Mouse (Mus musculus): ENCODE measurements around the gene Ints1. TPM values are rescaled to one million over a fixed set of nuclear protein-coding genes. Genes with fewer than 3 reads are reported as not detected.
A peak's percentile ranks its signal among the peaks of the same experiment; 100 is the strongest.

Ints1 gene
- polyA plus RNA-seq, 1 experiment from 2014 or later: 21.2 TPM

GRCm38 (mm10) chr5:139804573-139805111 is 29.2 kb upstream of the Ints1 start:
- Histone ChIP-seq H3K4me1 (ENCODE audit: control insufficient read depth, insufficient read depth, low read length) (no peaks in the 10 kb centered on the region; the same call in 1 of the 2 replicates), H3K4me3 (ENCODE audit: low read depth, low read length) (no peak overlapping the region), H3K27ac (replicated peaks; ENCODE audit: low read depth, low read length) (no peak overlapping the region), H3K9ac (replicated peaks; ENCODE audit: low read length) (no peak overlapping the region), H3K27me3 (ENCODE audit: control insufficient read depth, insufficient read depth, low read length) (no peaks in the 10 kb centered on the region), H3K4me2 (ENCODE audit: low read depth, low read length) (no peak overlapping the region), H3K9me3 (replicated peaks; ENCODE audit: control insufficient read depth, low read length) (no peaks in the 10 kb centered on the region), H3K36me3 (replicated peaks; ENCODE audit: control insufficient read depth, insufficient read depth, low read depth, low read length) (no peaks in the 10 kb centered on the region; the same call in 1 of the 2 replicates)
- DNase-seq (ENCODE audit: low spot score): no peak
- ATAC-seq (replicated peaks; ENCODE audit: insufficient number of reproducible peaks, low FRiP score, low TSS enrichment, low read depth): no peak
- 91% methylated on average over 11 of the region's 11 CpGs for WGBS

- peak; percentile 45; the same call in 1 of the 2 replicates for ATAC-seq (replicated peaks; ENCODE audit: insufficient number of reproducible peaks, low FRiP score, low TSS enrichment, low read depth)
- Histone ChIP-seq H3K4me2 (ENCODE audit: low read depth, low read length) (no peak overlapping the region), H3K9ac (replicated peaks; ENCODE audit: low read length) (no peak overlapping the region), H3K9me3 (replicated peaks; ENCODE audit: control insufficient read depth, low read length) (no peaks in the 10 kb centered on the region), H3K4me3 (ENCODE audit: low read depth, low read length) (no peak overlapping the region), H3K4me1 (ENCODE audit: control insufficient read depth, insufficient read depth, low read length) (no peaks in the 10 kb centered on the region; the same call in 1 of the 2 replicates), H3K27me3 (ENCODE audit: control insufficient read depth, insufficient read depth, low read length) (no peaks in the 10 kb centered on the region), H3K27ac (replicated peaks; ENCODE audit: low read depth, low read length) (no peak overlapping the region), H3K36me3 (replicated peaks; ENCODE audit: control insufficient read depth, insufficient read depth, low read depth, low read length) (no peaks in the 10 kb centered on the region; the same call in 1 of the 2 replicates)
- peak; percentile 35 for DNase-seq (ENCODE audit: low spot score)
- WGBS: 7% methylated on average over 6 of the region's 6 CpGs
Measured at GRCm38 (mm10) chr5:139804107-139804551, 28.7 kb upstream of the Ints1 start.

- WGBS: 9% methylated on average over 12 of the region's 12 CpGs
- Histone ChIP-seq H3K9ac (replicated peaks; ENCODE audit: low read length) (no peak overlapping the region), H3K36me3 (replicated peaks; ENCODE audit: control insufficient read depth, insufficient read depth, low read depth, low read length) (no peaks in the 10 kb centered on the region; the same call in 1 of the 2 replicates), H3K4me2 (ENCODE audit: low read depth, low read length) (no peak overlapping the region), H3K4me1 (ENCODE audit: control insufficient read depth, insufficient read depth, low read length) (no peaks in the 10 kb centered on the region; the same call in 1 of the 2 replicates), H3K4me3 (ENCODE audit: low read depth, low read length) (no peak overlapping the region), H3K27me3 (ENCODE audit: control insufficient read depth, insufficient read depth, low read length) (no peaks in the 10 kb centered on the region), H3K27ac (replicated peaks; ENCODE audit: low read depth, low read length) (no peak overlapping the region), H3K9me3 (replicated peaks; ENCODE audit: control insufficient read depth, low read length) (no peaks in the 10 kb centered on the region)
- peak; percentile 75 for DNase-seq (ENCODE audit: low spot score)
- ATAC-seq (replicated peaks; ENCODE audit: insufficient number of reproducible peaks, low FRiP score, low TSS enrichment, low read depth): 0 out of 2 replicates have a peak, but pooled peaks have one; percentile 41
Measured at GRCm38 (mm10) chr5:139803601-139804102, 28.2 kb upstream of the Ints1 start.

- Histone ChIP-seq H3K27me3 (ENCODE audit: control insufficient read depth, insufficient read depth, low read length) (no peaks in the 10 kb centered on the region), H3K9ac (replicated peaks; ENCODE audit: low read length) (no peak overlapping the region), H3K36me3 (replicated peaks; ENCODE audit: control insufficient read depth, insufficient read depth, low read depth, low read length) (no peaks in the 10 kb centered on the region; the same call in 1 of the 2 replicates), H3K4me2 (ENCODE audit: low read depth, low read length) (no peak overlapping the region), H3K4me1 (ENCODE audit: control insufficient read depth, insufficient read depth, low read length) (peaks cover 3% of the 10 kb centered on the region), H3K27ac (replicated peaks; ENCODE audit: low read depth, low read length) (no peak overlapping the region), H3K9me3 (replicated peaks; ENCODE audit: control insufficient read depth, low read length) (no peaks in the 10 kb centered on the region), H3K4me3 (ENCODE audit: low read depth, low read length) (no peak overlapping the region)
- ATAC-seq (replicated peaks; ENCODE audit: insufficient number of reproducible peaks, low FRiP score, low TSS enrichment, low read depth) (no peak), DNase-seq (ENCODE audit: low spot score) (no peak)
- WGBS: 85% methylated on average over 8 of the region's 8 CpGs
Measured at GRCm38 (mm10) chr5:139803165-139803564, 27.7 kb upstream of the Ints1 start.

GRCm38 (mm10) chr5:139801880-139802279 is 26.4 kb upstream of the Ints1 start:
- no peaks in the 10 kb centered on the region for H3K27me3 ChIP-seq (ENCODE audit: control insufficient read depth, insufficient read depth, low read length)
- DNase-seq (ENCODE audit: low spot score) (no peak), ATAC-seq (replicated peaks; ENCODE audit: insufficient number of reproducible peaks, low FRiP score, low TSS enrichment, low read depth) (no peak)
- H3K4me2 ChIP-seq (ENCODE audit: low read depth, low read length): no peak overlapping the region
- WGBS: 90% methylated on average over 10 of the region's 10 CpGs
- H3K27ac ChIP-seq (replicated peaks; ENCODE audit: low read depth, low read length): no peak overlapping the region
- peaks cover 15% of the 10 kb centered on the region for H3K4me1 ChIP-seq (ENCODE audit: control insufficient read depth, insufficient read depth, low read length)
- H3K9me3 ChIP-seq (replicated peaks; ENCODE audit: control insufficient read depth, low read length): no peaks in the 10 kb centered on the region
- no peaks in the 10 kb centered on the region; the same call in 1 of the 2 replicates for H3K36me3 ChIP-seq (replicated peaks; ENCODE audit: control insufficient read depth, insufficient read depth, low read depth, low read length)
- no peak overlapping the region for H3K4me3 ChIP-seq (ENCODE audit: low read depth, low read length)
- H3K9ac ChIP-seq (replicated peaks; ENCODE audit: low read length): no peak overlapping the region

GRCm38 (mm10) chr5:139801231-139801630 is 25.8 kb upstream of the Ints1 start:
- no peak overlapping the region; the same call in 1 of the 2 replicates for H3K9ac ChIP-seq (replicated peaks; ENCODE audit: low read length)

GRCm38 (mm10) chr5:139799801-139800590 is 24.5 kb upstream of the Ints1 start:
- H3K4me1 ChIP-seq (ENCODE audit: control insufficient read depth, insufficient read depth, low read length): peaks cover 18% of the 10 kb centered on the region
- no peak overlapping the region for H3K27ac ChIP-seq (replicated peaks; ENCODE audit: low read depth, low read length)
- no peak for ATAC-seq (replicated peaks; ENCODE audit: insufficient number of reproducible peaks, low FRiP score, low TSS enrichment, low read depth)
- 92% methylated on average over 33 of the region's 33 CpGs for WGBS
- no peaks in the 10 kb centered on the region for H3K9me3 ChIP-seq (replicated peaks; ENCODE audit: control insufficient read depth, low read length)
- H3K4me3 ChIP-seq (ENCODE audit: low read depth, low read length): no peak overlapping the region
- no peaks in the 10 kb centered on the region; the same call in 1 of the 2 replicates for H3K36me3 ChIP-seq (replicated peaks; ENCODE audit: control insufficient read depth, insufficient read depth, low read depth, low read length)
- no peaks in the 10 kb centered on the region for H3K27me3 ChIP-seq (ENCODE audit: control insufficient read depth, insufficient read depth, low read length)
- H3K4me2 ChIP-seq (ENCODE audit: low read depth, low read length): no peak overlapping the region
- H3K9ac ChIP-seq (replicated peaks; ENCODE audit: low read length): no peak overlapping the region
- DNase-seq (ENCODE audit: low spot score): no peak

More at GRCm38 (mm10) chr5:139801231-139801630, 25.8 kb upstream of the Ints1 start:
- 91% methylated on average over 8 of the region's 8 CpGs for WGBS
- no peak overlapping the region for H3K4me3 ChIP-seq (ENCODE audit: low read depth, low read length)
- H3K27me3 ChIP-seq (ENCODE audit: control insufficient read depth, insufficient read depth, low read length): no peaks in the 10 kb centered on the region
- DNase-seq (ENCODE audit: low spot score): no peak
- H3K9me3 ChIP-seq (replicated peaks; ENCODE audit: control insufficient read depth, low read length): no peaks in the 10 kb centered on the region
- no peaks in the 10 kb centered on the region; the same call in 1 of the 2 replicates for H3K36me3 ChIP-seq (replicated peaks; ENCODE audit: control insufficient read depth, insufficient read depth, low read depth, low read length)
- no peak overlapping the region for H3K27ac ChIP-seq (replicated peaks; ENCODE audit: low read depth, low read length)
- no peak for ATAC-seq (replicated peaks; ENCODE audit: insufficient number of reproducible peaks, low FRiP score, low TSS enrichment, low read depth)
- H3K4me2 ChIP-seq (ENCODE audit: low read depth, low read length): no peak overlapping the region
- peaks cover 17% of the 10 kb centered on the region for H3K4me1 ChIP-seq (ENCODE audit: control insufficient read depth, insufficient read depth, low read length)

- Histone ChIP-seq H3K36me3 (replicated peaks; ENCODE audit: control insufficient read depth, insufficient read depth, low read depth, low read length) (no peaks in the 10 kb centered on the region; the same call in 1 of the 2 replicates), H3K4me3 (ENCODE audit: low read depth, low read length) (no peak overlapping the region), H3K27me3 (ENCODE audit: control insufficient read depth, insufficient read depth, low read length) (no peaks in the 10 kb centered on the region), H3K9me3 (replicated peaks; ENCODE audit: control insufficient read depth, low read length) (no peaks in the 10 kb centered on the region), H3K27ac (replicated peaks; ENCODE audit: low read depth, low read length) (no peak overlapping the region), H3K4me2 (ENCODE audit: low read depth, low read length) (no peak overlapping the region), H3K9ac (replicated peaks; ENCODE audit: low read length) (no peak overlapping the region), H3K4me1 (ENCODE audit: control insufficient read depth, insufficient read depth, low read length) (peaks cover 20% of the 10 kb centered on the region)
- ATAC-seq (replicated peaks; ENCODE audit: insufficient number of reproducible peaks, low FRiP score, low TSS enrichment, low read depth): no peak
- 92% methylated on average over 9 of the region's 9 CpGs for WGBS
- DNase-seq (ENCODE audit: low spot score): no peak
Measured at GRCm38 (mm10) chr5:139799041-139799440, 23.6 kb upstream of the Ints1 start.
